Mouse (Mus musculus) midbrain, embryonic 12.5 days (tissue): ENCODE results near the gene Slc9a3r1. TPM values are rescaled to one million over a fixed set of nuclear protein-coding genes. Genes with fewer than 3 reads are reported as not detected.

Experiments used
- polyA plus RNA-seq: library from polyadenylated mRNA; unstranded; fragments of >200 nt; fragmentation: Nextera tagmentation; extraction: Ambion mirVana; gene quantifications from 2 replicates; pipeline ENCODE4 v1.2.1, GENCODE M21; 2016

Gene Slc9a3r1
- polyA plus RNA-seq, 1 experiment from 2014 or later = 34.3 TPM

Other genes starting within 250 kb of the Slc9a3r1 start
- gene Cd300lb, start 229.0 kb upstream of the Slc9a3r1 start, polyA plus RNA-seq = 0.08 TPM in 1 of 2 replicates, not detected in the other
- gene Cd300c, start 194.2 kb upstream of the Slc9a3r1 start, polyA plus RNA-seq = not detected in 2 replicates
- 0.10 and 0.11 TPM in 2 replicates for gene Cd300ld, start 173.4 kb upstream of the Slc9a3r1 start, polyA plus RNA-seq
- gene Cd300c2, start 161.5 kb upstream of the Slc9a3r1 start, polyA plus RNA-seq = 0.85 and 1.2 TPM in 2 replicates
- gene Cd300ld2, start 147.1 kb upstream of the Slc9a3r1 start, polyA plus RNA-seq = not detected in 2 replicates
- gene Cd300ld4, start 136.3 kb upstream of the Slc9a3r1 start, polyA plus RNA-seq = not detected in 2 replicates
- not detected in 2 replicates for gene Cd300ld5, start 125.6 kb upstream of the Slc9a3r1 start, polyA plus RNA-seq
- not detected in 2 replicates for gene Cd300ld3, start 114.9 kb upstream of the Slc9a3r1 start, polyA plus RNA-seq
- gene Cd300e, start 101.2 kb upstream of the Slc9a3r1 start, polyA plus RNA-seq = not detected in 2 replicates
- 1.5 TPM in 2 replicates for gene Rab37, start 71.9 kb upstream of the Slc9a3r1 start, polyA plus RNA-seq
- 0.15 and 0.24 TPM in 2 replicates for gene Cd300lf, start 29.3 kb upstream of the Slc9a3r1 start, polyA plus RNA-seq
- 7.9 and 9.2 TPM in 2 replicates for gene Tmem104, start 24.1 kb downstream of the Slc9a3r1 start, polyA plus RNA-seq
- gene Nat9, start 24.5 kb downstream of the Slc9a3r1 start, polyA plus RNA-seq = 18.5 and 19.2 TPM in 2 replicates
- 0.06 and 0.17 TPM in 2 replicates for gene Grin2c, start 103.9 kb downstream of the Slc9a3r1 start, polyA plus RNA-seq
- 15.9 and 18.4 TPM in 2 replicates for gene Fdxr, start 113.7 kb downstream of the Slc9a3r1 start, polyA plus RNA-seq
- gene Fads6, start 134.3 kb downstream of the Slc9a3r1 start, polyA plus RNA-seq = 0.11 and 0.18 TPM in 2 replicates
- gene Otop2, start 143.8 kb downstream of the Slc9a3r1 start, polyA plus RNA-seq = not detected in 2 replicates
- 0.05 TPM in 1 of 2 replicates, not detected in the other for gene Ush1g, start 158.7 kb downstream of the Slc9a3r1 start, polyA plus RNA-seq
- 0.28 and 0.43 TPM in 2 replicates for gene Otop3, start 171.4 kb downstream of the Slc9a3r1 start, polyA plus RNA-seq
- gene Hid1, start 204.4 kb downstream of the Slc9a3r1 start, polyA plus RNA-seq = 32.9 and 38.6 TPM in 2 replicates
- 32.4 and 36.6 TPM in 2 replicates for gene Cdr2l, start 218.6 kb downstream of the Slc9a3r1 start, polyA plus RNA-seq
- gene Mrpl58, start 240.4 kb downstream of the Slc9a3r1 start, polyA plus RNA-seq = 234 and 265 TPM in 2 replicates